Mouse (Mus musculus) T-cell, adult 2 months (primary cell): ENCODE results near the gene Ptger2.

Experiments used
- DNase-seq: peaks from one replicate; pipeline ENCODE4 v3.0.0; 2022; ENCODE audit warnings: low spot score

Gene Ptger2

GRCm38 (mm10) chr14:45049689-45050418 lies 61.9 kb downstream of the Ptger2 start:
- DNase-seq, result no peak

DNA sequence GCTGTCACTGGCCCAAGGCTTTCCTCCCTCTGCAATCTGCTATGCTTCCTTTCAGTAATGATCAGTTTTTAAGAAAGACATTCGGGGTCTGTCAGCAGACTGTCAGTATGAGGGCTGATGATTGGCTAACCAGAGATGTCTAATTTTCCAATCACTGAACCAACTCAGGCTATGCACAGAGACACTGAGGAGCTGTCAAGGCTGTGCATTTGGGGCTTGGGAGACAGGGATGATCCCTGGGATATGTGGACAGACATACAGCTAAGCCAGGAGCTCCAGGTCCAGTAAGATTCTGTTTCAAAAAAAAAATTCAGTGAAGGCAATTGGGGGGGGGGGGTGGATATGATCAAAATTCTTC lies 62.4 kb downstream of the Ptger2 start:
- DNase-seq, result no peak

- no peak for DNase-seq
These were observed 63.1 kb downstream of the Ptger2 start for GRCm38 (mm10) chr14:45051116-45051515.
